Mouse (Mus musculus): Measurements from ENCODE around the gene Phactr4. TPM values are rescaled to one million over a fixed set of nuclear protein-coding genes. Genes with fewer than 3 reads are reported as not detected.

Gene Phactr4
- total and polyA plus RNA-seq, 3 experiments: 0.95 to 9.6 (median 1.4) TPM

- H3K4me3 ChIP-seq (replicated peaks in 1 of 3; ENCODE audit: low read depth in 2 of 3, low read length in 2 of 3, poor library complexity in 1 of 3): peak within 1 kb of the TSS; percentile 73 to 83 (median 77)
- H3K4me1 ChIP-seq (ENCODE audit: control insufficient read depth in 1 of 2, insufficient read depth in 2 of 2): peaks cover 3 to 24% of the 10 kb centered on the region in 2 experiments
- no peak; the same call in 1 of the 2 replicates for TF ChIP-seq JUND (conservative IDR thresholded peaks at IDR 0.05; ENCODE audit: low read depth, low read length)
- no peak for TF ChIP-seq ZKSCAN1 (IDR thresholded peaks at IDR 0.05; ENCODE audit: borderline replicate concordance, low read depth, low read length)
- peak; percentile 94 for TF ChIP-seq POLR2A (IDR thresholded peaks at IDR 0.05; ENCODE audit: low read depth, low read length)
- no peak for TF ChIP-seq RCOR1 (conservative IDR thresholded peaks at IDR 0.05; ENCODE audit: low read depth, low read length)
- TF ChIP-seq SMC3 (IDR thresholded peaks at IDR 0.05; ENCODE audit: low read depth, low read length): peak; percentile 60
- TF ChIP-seq ELF1 (IDR thresholded peaks at IDR 0.05; ENCODE audit: low read depth, low read length): peak; percentile 98
- peak; percentile 80 for TF ChIP-seq ZNF384 (IDR thresholded peaks at IDR 0.05; ENCODE audit: low read depth, low read length)
- TF ChIP-seq KAT2A (IDR thresholded peaks at IDR 0.05; ENCODE audit: insufficient replicate concordance, low read length): peak; percentile 90
- TF ChIP-seq MYC (IDR thresholded peaks at IDR 0.05; ENCODE audit: low read depth, low read length): peak; percentile 83
- no peak for TF ChIP-seq CHD1 (IDR thresholded peaks at IDR 0.05; ENCODE audit: low read depth, low read length)
- peak; percentile 86 for TF ChIP-seq TCF12 (IDR thresholded peaks at IDR 0.05; ENCODE audit: low read depth, low read length)
- peak; percentile 6 for TF ChIP-seq RAD21 (IDR thresholded peaks at IDR 0.05; ENCODE audit: low read depth, low read length)
- no peak for TF ChIP-seq ZC3H11A (IDR thresholded peaks at IDR 0.05; ENCODE audit: low read depth, low read length)
- no peak for TF ChIP-seq EP300 (IDR thresholded peaks at IDR 0.05; ENCODE audit: low read length)
- no peak for TF ChIP-seq USF1 (IDR thresholded peaks at IDR 0.05; ENCODE audit: low read depth, low read length)
- TF ChIP-seq POLR2AphosphoS2 (IDR thresholded peaks at IDR 0.05; ENCODE audit: low read depth, low read length): peak; percentile 80
- TF ChIP-seq MAZ (IDR thresholded peaks at IDR 0.05; ENCODE audit: low read depth, low read length): peak; percentile 89
- TF ChIP-seq UBTF (IDR thresholded peaks at IDR 0.05; ENCODE audit: low read depth, low read length): no peak
- TF ChIP-seq NRF1 (IDR thresholded peaks at IDR 0.05; ENCODE audit: low read depth, low read length): peak; percentile 91
- TF ChIP-seq MAFK (IDR thresholded peaks at IDR 0.05; ENCODE audit: insufficient replicate concordance, low read length): no peak
- TF ChIP-seq BHLHE40 (IDR thresholded peaks at IDR 0.05; ENCODE audit: low read depth, low read length): peak; percentile 57; the same call in 1 of the 2 replicates
- TF ChIP-seq SIN3A (IDR thresholded peaks at IDR 0.05; ENCODE audit: low read length): peak; percentile 98
- peak; percentile 73 for TF ChIP-seq MEF2A (IDR thresholded peaks at IDR 0.05; ENCODE audit: borderline replicate concordance, low read depth, low read length)
- TF ChIP-seq MAX (IDR thresholded peaks at IDR 0.05; ENCODE audit: low read length): peak; percentile 91
- 0 out of 2 replicates have a peak, but pooled peaks have one; percentile 20 for TF ChIP-seq CHD2 (IDR thresholded peaks at IDR 0.05; ENCODE audit: low read length)
- no peak for TF ChIP-seq TBP (conservative IDR thresholded peaks at IDR 0.05; ENCODE audit: low read depth, low read length)
- TF ChIP-seq JUN (IDR thresholded peaks at IDR 0.05; ENCODE audit: insufficient read depth, low read depth, low read length): no peak
- TF ChIP-seq PAX5 (IDR thresholded peaks at IDR 0.05; ENCODE audit: low read length): no peak
- peak; percentile 69 for TF ChIP-seq IRF4 (IDR thresholded peaks at IDR 0.05; ENCODE audit: low read depth, low read length)
- TF ChIP-seq NELFE (IDR thresholded peaks at IDR 0.05; ENCODE audit: low read depth, low read length): peak; percentile 84; the same call in 1 of the 2 replicates
- TF ChIP-seq HCFC1 (IDR thresholded peaks at IDR 0.05; ENCODE audit: low read depth, low read length): peak; percentile 91
- peak; percentile 87; the same call in 1 of the 2 replicates for TF ChIP-seq E2F4 (IDR thresholded peaks at IDR 0.05; ENCODE audit: insufficient replicate concordance, low read depth, low read length)
- TF ChIP-seq MXI1 (IDR thresholded peaks at IDR 0.05; ENCODE audit: low read depth, low read length): peak; percentile 97
- peak in 1 of 2 experiments; percentile 66; a peak in 2 of 4 replicates for TF ChIP-seq CTCF (conservative IDR thresholded peaks at IDR 0.05 in 1 of 2, IDR thresholded peaks at IDR 0.05 in 1 of 2; ENCODE audit: low read depth in 2 of 2, low read length in 2 of 2)
- TF ChIP-seq ETS1 (conservative IDR thresholded peaks at IDR 0.05; ENCODE audit: low read depth, low read length): peak; percentile 29; the same call in 1 of the 2 replicates
- TF ChIP-seq USF2 (conservative IDR thresholded peaks at IDR 0.05; ENCODE audit: low read depth, low read length): no peak
- TF ChIP-seq ZMIZ1 (IDR thresholded peaks at IDR 0.05; ENCODE audit: low read depth, low read length): peak; percentile 84; the same call in 1 of the 2 replicates
- TF ChIP-seq GABPA (IDR thresholded peaks at IDR 0.05; ENCODE audit: insufficient replicate concordance, low read depth, low read length): no peak; the same call in 1 of the 2 replicates
- peaks cover 16 to 30% of the 10 kb centered on the region in 2 experiments for H3K36me3 ChIP-seq (replicated peaks in 1 of 2; ENCODE audit: control insufficient read depth in 1 of 2, insufficient read depth in 1 of 2, low read length in 1 of 2)
- dilution Hi-C loops (cut with MboI; ENCODE audit: extremely low pct_ligation_motif_present, extremely low pct_unique_long_range_greater_than_20kb, low sequenced_read_pairs) (no loop called here), in situ Hi-C loops (cut with MboI; ENCODE audit: low pct_ligation_motif_present, low pct_unique_long_range_greater_than_20kb, low sequenced_read_pairs) (no loop called here)
- peak within 1 kb of the TSS; percentile 57 for H3K4me2 ChIP-seq (ENCODE audit: insufficient read depth, low read depth, poor library complexity, severe bottlenecking)
- peak; percentile 94 for DNase-seq (ENCODE audit: extremely low read depth)
- peak within 1 kb of the TSS; percentile 89 for H3K9ac ChIP-seq (ENCODE audit: insufficient read depth, low read depth)
- no peaks in the 10 kb centered on the region for H3K9me3 ChIP-seq (replicated peaks; ENCODE audit: low read length)
- H3K27ac ChIP-seq (ENCODE audit: insufficient read depth, low read depth): peak within 1 kb of the TSS; percentile 17; the same call in 1 of the 2 replicates
- H3K79me2 ChIP-seq (replicated peaks; ENCODE audit: control insufficient read depth, extremely low read depth, insufficient read depth, poor library complexity, severe bottlenecking): peaks cover 38% of the 10 kb centered on the region
- no peaks in the 10 kb centered on the region for H3K27me3 ChIP-seq (replicated peaks)
Measured at GRCm38 (mm10) chr4:132463430-132464254, 41.4 kb upstream of the Phactr4 start, which contains the start of gene Med18. Gene Med18 (minus strand): TSS chr4:132463921.
